Mouse (Mus musculus): Measurements from ENCODE around the gene Lce1h. TPM values are rescaled to one million over a fixed set of nuclear protein-coding genes. Genes with fewer than 3 reads are reported as not detected.
A peak's percentile ranks its signal among the peaks of the same experiment; 100 is the strongest.

Lce1h gene
- total and polyA plus RNA-seq, 2 experiments from 2014 or later, result not detected

DNA sequence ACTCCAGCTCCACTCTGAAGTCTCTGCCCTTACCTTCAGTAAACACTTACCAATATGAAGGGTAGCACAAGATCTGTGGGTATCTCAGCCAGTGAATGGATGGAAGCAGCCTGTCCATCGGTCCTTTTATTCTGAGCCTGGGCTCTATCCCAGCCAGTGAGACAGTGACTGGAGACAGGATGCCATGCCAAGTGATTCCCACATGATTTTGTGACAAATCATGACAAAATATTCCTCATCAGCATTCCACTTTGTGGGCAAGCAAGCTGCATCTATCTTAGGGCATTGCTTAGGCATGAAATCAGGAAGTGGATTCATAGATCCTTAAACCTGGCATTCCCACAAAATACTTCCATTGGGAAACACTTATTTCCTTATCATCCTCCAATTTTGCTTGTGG lies 12.6 kb downstream of the Lce1h start, which contains the start of gene Lce1g:
Gene Lce1g (minus strand): TSS at position 101 of the 400 bp plus-strand sequence.
- no peak within 1 kb of the TSS for H3K27ac ChIP-seq (ENCODE audit: low read depth, low read length)
- no peak within 1 kb of the TSS for H3K4me2 ChIP-seq (ENCODE audit: low read depth, low read length, poor library complexity, severe bottlenecking)
- ATAC-seq (ENCODE audit: low FRiP score) (no peak), DNase-seq (ENCODE audit: low spot score) (no peak)
- 90% methylated on average over 1 of the region's 1 CpGs for WGBS
- H3K27me3 ChIP-seq (ENCODE audit: insufficient read depth, low read length), result no peaks in the 10 kb centered on the region
- no peak for TF ChIP-seq CTCF (IDR thresholded peaks at IDR 0.05)
- no peaks in the 10 kb centered on the region for H3K9me3 ChIP-seq (ENCODE audit: low read length)
- no peaks in the 10 kb centered on the region for H3K36me3 ChIP-seq (ENCODE audit: insufficient read depth, low read length)
- no peaks in the 10 kb centered on the region for H3K4me1 ChIP-seq (ENCODE audit: insufficient read depth, low read length)
- H3K9ac ChIP-seq (replicated peaks; ENCODE audit: low read length, poor library complexity, severe bottlenecking), result no peak within 1 kb of the TSS
- no peak within 1 kb of the TSS for H3K4me3 ChIP-seq (ENCODE audit: low read depth, low read length)

- Histone ChIP-seq H3K9me3 (ENCODE audit: low read length) (no peaks in the 10 kb centered on the region), H3K27me3 (ENCODE audit: insufficient read depth, low read length) (no peaks in the 10 kb centered on the region), H3K27ac (ENCODE audit: low read depth, low read length) (no peak within 1 kb of the TSS), H3K9ac (replicated peaks; ENCODE audit: low read length, poor library complexity, severe bottlenecking) (no peak within 1 kb of the TSS), H3K4me1 (ENCODE audit: insufficient read depth, low read length) (no peaks in the 10 kb centered on the region), H3K4me3 (ENCODE audit: low read depth, low read length) (no peak within 1 kb of the TSS), H3K4me2 (ENCODE audit: low read depth, low read length, poor library complexity, severe bottlenecking) (no peak within 1 kb of the TSS), H3K36me3 (ENCODE audit: insufficient read depth, low read length) (no peaks in the 10 kb centered on the region)
- WGBS, result 67% methylated on average over 1 of the region's 1 CpGs
- ATAC-seq (ENCODE audit: low FRiP score) (no peak), DNase-seq (ENCODE audit: low spot score) (no peak)
- no peak for TF ChIP-seq CTCF (IDR thresholded peaks at IDR 0.05)
These were observed 25.9 kb downstream of the Lce1h start, which contains the start of gene Gm38119 for GRCm38 (mm10) chr3:92738996-92739395. TSS of gene Gm38119 (minus strand) at chr3:92739096.

DNA sequence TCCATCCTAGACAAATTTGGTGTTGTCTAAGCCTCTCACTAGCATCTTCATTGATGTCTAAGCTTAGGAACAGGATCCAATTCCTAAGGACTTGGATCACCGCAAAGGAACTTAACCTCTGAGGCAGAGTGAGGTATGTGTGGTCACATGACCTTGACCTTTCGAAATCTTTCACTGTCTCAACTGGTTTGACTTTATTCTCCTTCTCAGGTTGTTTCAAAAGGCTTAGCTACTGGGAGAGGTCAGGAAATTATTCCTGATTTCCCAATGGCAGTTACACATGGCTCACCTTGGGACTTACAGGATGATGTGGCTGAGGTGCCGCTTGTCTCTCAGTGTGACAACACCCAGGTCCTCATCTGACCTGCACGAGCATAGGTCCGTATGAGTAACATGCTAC lies 42.2 kb downstream of the Lce1h start:
- Histone ChIP-seq H3K4me1 (ENCODE audit: insufficient read depth, low read length) (no peaks in the 10 kb centered on the region), H3K36me3 (ENCODE audit: insufficient read depth, low read length) (no peaks in the 10 kb centered on the region), H3K9ac (replicated peaks; ENCODE audit: low read length, poor library complexity, severe bottlenecking) (no peak overlapping the region), H3K27me3 (ENCODE audit: insufficient read depth, low read length) (no peaks in the 10 kb centered on the region), H3K9me3 (ENCODE audit: low read length) (no peaks in the 10 kb centered on the region), H3K4me2 (ENCODE audit: low read depth, low read length, poor library complexity, severe bottlenecking) (no peak overlapping the region), H3K4me3 (ENCODE audit: low read depth, low read length) (no peak overlapping the region), H3K27ac (ENCODE audit: low read depth, low read length) (no peak overlapping the region)
- no peak for DNase-seq (ENCODE audit: low spot score)
- no peak for ATAC-seq (ENCODE audit: low FRiP score)
- WGBS, result 93% methylated on average over 5 of the region's 5 CpGs
- no peak for TF ChIP-seq CTCF (IDR thresholded peaks at IDR 0.05)

DNA sequence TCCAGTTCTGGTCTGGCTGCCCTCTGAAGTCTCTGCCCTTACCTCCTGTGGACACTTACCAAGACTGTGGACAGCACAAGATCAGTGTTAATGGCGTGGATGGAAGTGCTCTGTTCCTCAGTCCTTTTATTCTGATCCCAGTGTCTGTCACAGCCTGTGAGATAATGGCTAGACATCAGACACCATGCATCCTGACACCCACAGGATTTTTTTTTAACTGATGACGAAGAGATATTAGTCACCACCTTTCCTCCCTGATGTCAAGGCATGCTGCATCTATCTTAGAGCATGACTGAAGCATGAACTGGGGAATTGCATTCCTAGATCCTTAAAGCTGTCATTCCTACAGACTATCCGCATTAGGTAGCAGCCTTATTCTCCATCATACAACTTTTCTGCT lies 44.6 kb downstream of the Lce1h start, which contains the start of gene Lce1f:
Gene Lce1f (minus strand): TSS at position 101 of the 400 bp plus-strand sequence.
- WGBS, result 75% methylated on average over 3 of the region's 3 CpGs
- ATAC-seq (ENCODE audit: low FRiP score), result no peak
- Histone ChIP-seq H3K36me3 (ENCODE audit: insufficient read depth, low read length) (no peaks in the 10 kb centered on the region), H3K9ac (replicated peaks; ENCODE audit: low read length, poor library complexity, severe bottlenecking) (no peak within 1 kb of the TSS), H3K27ac (ENCODE audit: low read depth, low read length) (no peak within 1 kb of the TSS), H3K27me3 (ENCODE audit: insufficient read depth, low read length) (no peaks in the 10 kb centered on the region), H3K4me1 (ENCODE audit: insufficient read depth, low read length) (no peaks in the 10 kb centered on the region), H3K4me3 (ENCODE audit: low read depth, low read length) (no peak within 1 kb of the TSS), H3K9me3 (ENCODE audit: low read length) (no peaks in the 10 kb centered on the region), H3K4me2 (ENCODE audit: low read depth, low read length, poor library complexity, severe bottlenecking) (no peak within 1 kb of the TSS)
- DNase-seq (ENCODE audit: low spot score), result no peak
- no peak for TF ChIP-seq CTCF (IDR thresholded peaks at IDR 0.05)

GRCm38 (mm10) chr3:92715122-92715521 lies 49.7 kb downstream of the Lce1h start:
- no peak for DNase-seq (ENCODE audit: low spot score)
- TF ChIP-seq CTCF (IDR thresholded peaks at IDR 0.05), result peak; percentile 37

More at GRCm38 (mm10) chr3:92715122-92715521, 49.7 kb downstream of the Lce1h start:
- no peak overlapping the region for H3K4me2 ChIP-seq (ENCODE audit: low read depth, low read length, poor library complexity, severe bottlenecking)
- H3K9ac ChIP-seq (replicated peaks; ENCODE audit: low read length, poor library complexity, severe bottlenecking), result no peak overlapping the region
- ATAC-seq (ENCODE audit: low FRiP score), result no peak
- no peaks in the 10 kb centered on the region for H3K9me3 ChIP-seq (ENCODE audit: low read length)
- no peaks in the 10 kb centered on the region for H3K4me1 ChIP-seq (ENCODE audit: insufficient read depth, low read length)
- no peak overlapping the region for H3K4me3 ChIP-seq (ENCODE audit: low read depth, low read length)
- H3K27me3 ChIP-seq (ENCODE audit: insufficient read depth, low read length), result no peaks in the 10 kb centered on the region
- H3K36me3 ChIP-seq (ENCODE audit: insufficient read depth, low read length), result no peaks in the 10 kb centered on the region
- no peak overlapping the region for H3K27ac ChIP-seq (ENCODE audit: low read depth, low read length)

Other genes with a start within 250 kb of the Lce1h start
- not detected in 2 replicates for gene 2310046K23Rik, start 230.6 kb downstream of the Lce1h start, total RNA-seq (2014; rRNA removed)
- not detected in 2 replicates for gene 2310046K23Rik, start 230.6 kb downstream of the Lce1h start, polyA plus RNA-seq (2015; fragmentation: Nextera tagmentation; extraction: Ambion mirVana)
- gene Ivl, start 191.3 kb downstream of the Lce1h start, total RNA-seq (2014; rRNA removed), result 0.82 TPM in 1 of 2 replicates, not detected in the other
- not detected in 2 replicates for gene Ivl, start 191.3 kb downstream of the Lce1h start, polyA plus RNA-seq (2015; fragmentation: Nextera tagmentation; extraction: Ambion mirVana)
- not detected in 2 replicates for gene Smcp, start 176.1 kb downstream of the Lce1h start, total RNA-seq (2014; rRNA removed)
- gene Smcp, start 176.1 kb downstream of the Lce1h start, polyA plus RNA-seq (2015; fragmentation: Nextera tagmentation; extraction: Ambion mirVana), result not detected in 2 replicates
- gene 2210017I01Rik, start 157.6 kb downstream of the Lce1h start, total RNA-seq (2014; rRNA removed), result not detected in 2 replicates
- gene 2210017I01Rik, start 157.6 kb downstream of the Lce1h start, polyA plus RNA-seq (2015; fragmentation: Nextera tagmentation; extraction: Ambion mirVana), result not detected in 2 replicates
- gene Lce6a, start 143.4 kb downstream of the Lce1h start, total RNA-seq (2014; rRNA removed), result not detected in 2 replicates
- not detected in 2 replicates for gene Lce6a, start 143.4 kb downstream of the Lce1h start, polyA plus RNA-seq (2015; fragmentation: Nextera tagmentation; extraction: Ambion mirVana)
- 0.99 TPM in 1 of 2 replicates, not detected in the other for gene Lce1a1, start 116.8 kb downstream of the Lce1h start, total RNA-seq (2014; rRNA removed)
- not detected in 2 replicates for gene Lce1a1, start 116.8 kb downstream of the Lce1h start, polyA plus RNA-seq (2015; fragmentation: Nextera tagmentation; extraction: Ambion mirVana)
- gene Lce1b, start 108.1 kb downstream of the Lce1h start, total RNA-seq (2014; rRNA removed), result 2.7 TPM in 1 of 2 replicates, not detected in the other
- gene Lce1b, start 108.1 kb downstream of the Lce1h start, polyA plus RNA-seq (2015; fragmentation: Nextera tagmentation; extraction: Ambion mirVana), result not detected in 2 replicates
- gene Lce1a2, start 94.8 kb downstream of the Lce1h start, total RNA-seq (2014; rRNA removed), result not detected in 2 replicates
- gene Lce1a2, start 94.8 kb downstream of the Lce1h start, polyA plus RNA-seq (2015; fragmentation: Nextera tagmentation; extraction: Ambion mirVana), result not detected in 2 replicates
- 4.8 TPM in 1 of 2 replicates, not detected in the other for gene Lce1c, start 85.8 kb downstream of the Lce1h start, total RNA-seq (2014; rRNA removed)
- gene Lce1c, start 85.8 kb downstream of the Lce1h start, polyA plus RNA-seq (2015; fragmentation: Nextera tagmentation; extraction: Ambion mirVana), result not detected in 2 replicates
- 1.4 TPM in 1 of 2 replicates, not detected in the other for gene Lce1d, start 77.9 kb downstream of the Lce1h start, total RNA-seq (2014; rRNA removed)
- not detected in 2 replicates for gene Lce1d, start 77.9 kb downstream of the Lce1h start, polyA plus RNA-seq (2015; fragmentation: Nextera tagmentation; extraction: Ambion mirVana)
- gene Lce1e, start 56.0 kb downstream of the Lce1h start, total RNA-seq (2014; rRNA removed), result not detected in 2 replicates
- gene Lce1e, start 56.0 kb downstream of the Lce1h start, polyA plus RNA-seq (2015; fragmentation: Nextera tagmentation; extraction: Ambion mirVana), result not detected in 2 replicates
- not detected in 2 replicates for gene Lce1f, start 44.7 kb downstream of the Lce1h start, total RNA-seq (2014; rRNA removed)
- gene Lce1f, start 44.7 kb downstream of the Lce1h start, polyA plus RNA-seq (2015; fragmentation: Nextera tagmentation; extraction: Ambion mirVana), result not detected in 2 replicates
- not detected in 2 replicates for gene Gm38119, start 26.0 kb downstream of the Lce1h start, total RNA-seq (2014; rRNA removed)
- gene Gm38119, start 26.0 kb downstream of the Lce1h start, polyA plus RNA-seq (2015; fragmentation: Nextera tagmentation; extraction: Ambion mirVana), result not detected in 2 replicates
- gene Lce1g, start 12.7 kb downstream of the Lce1h start, total RNA-seq (2014; rRNA removed), result 1.9 TPM in 1 of 2 replicates, not detected in the other
- gene Lce1g, start 12.7 kb downstream of the Lce1h start, polyA plus RNA-seq (2015; fragmentation: Nextera tagmentation; extraction: Ambion mirVana), result not detected in 2 replicates
- 0.66 TPM in 1 of 2 replicates, not detected in the other for gene Lce1i, start 13.8 kb upstream of the Lce1h start, total RNA-seq (2014; rRNA removed)
- gene Lce1i, start 13.8 kb upstream of the Lce1h start, polyA plus RNA-seq (2015; fragmentation: Nextera tagmentation; extraction: Ambion mirVana), result not detected in 2 replicates
- not detected in 2 replicates for gene Lce1j, start 25.4 kb upstream of the Lce1h start, total RNA-seq (2014; rRNA removed)
- not detected in 2 replicates for gene Lce1j, start 25.4 kb upstream of the Lce1h start, polyA plus RNA-seq (2015; fragmentation: Nextera tagmentation; extraction: Ambion mirVana)
- gene Lce1k, start 42.8 kb upstream of the Lce1h start, total RNA-seq (2014; rRNA removed), result not detected in 2 replicates
- gene Lce1k, start 42.8 kb upstream of the Lce1h start, polyA plus RNA-seq (2015; fragmentation: Nextera tagmentation; extraction: Ambion mirVana), result not detected in 2 replicates
- 0.82 TPM in 1 of 2 replicates, not detected in the other for gene Kprp, start 62.2 kb upstream of the Lce1h start, total RNA-seq (2014; rRNA removed)
- gene Kprp, start 62.2 kb upstream of the Lce1h start, polyA plus RNA-seq (2015; fragmentation: Nextera tagmentation; extraction: Ambion mirVana), result not detected in 2 replicates
- not detected in 2 replicates for gene Lce1l, start 86.2 kb upstream of the Lce1h start, total RNA-seq (2014; rRNA removed)
- gene Lce1l, start 86.2 kb upstream of the Lce1h start, polyA plus RNA-seq (2015; fragmentation: Nextera tagmentation; extraction: Ambion mirVana), result not detected in 2 replicates
- gene 2310050C09Rik, start 105.2 kb upstream of the Lce1h start, total RNA-seq (2014; rRNA removed), result 0.71 TPM in 1 of 2 replicates, not detected in the other
- not detected in 2 replicates for gene 2310050C09Rik, start 105.2 kb upstream of the Lce1h start, polyA plus RNA-seq (2015; fragmentation: Nextera tagmentation; extraction: Ambion mirVana)
- gene Lce3a, start 161.2 kb upstream of the Lce1h start, total RNA-seq (2014; rRNA removed), result not detected in 2 replicates
- gene Lce3a, start 161.2 kb upstream of the Lce1h start, polyA plus RNA-seq (2015; fragmentation: Nextera tagmentation; extraction: Ambion mirVana), result not detected in 2 replicates
- gene Lce3b, start 167.9 kb upstream of the Lce1h start, total RNA-seq (2014; rRNA removed), result not detected in 2 replicates
- gene Lce3b, start 167.9 kb upstream of the Lce1h start, polyA plus RNA-seq (2015; fragmentation: Nextera tagmentation; extraction: Ambion mirVana), result not detected in 2 replicates
- gene Lce3c, start 179.4 kb upstream of the Lce1h start, total RNA-seq (2014; rRNA removed), result not detected in 2 replicates
- gene Lce3c, start 179.4 kb upstream of the Lce1h start, polyA plus RNA-seq (2015; fragmentation: Nextera tagmentation; extraction: Ambion mirVana), result not detected in 2 replicates
- not detected in 2 replicates for gene Lce3d, start 192.3 kb upstream of the Lce1h start, total RNA-seq (2014; rRNA removed)
- gene Lce3d, start 192.3 kb upstream of the Lce1h start, polyA plus RNA-seq (2015; fragmentation: Nextera tagmentation; extraction: Ambion mirVana), result not detected in 2 replicates
- not detected in 2 replicates for gene Lce3e, start 202.0 kb upstream of the Lce1h start, total RNA-seq (2014; rRNA removed)
- gene Lce3e, start 202.0 kb upstream of the Lce1h start, polyA plus RNA-seq (2015; fragmentation: Nextera tagmentation; extraction: Ambion mirVana), result not detected in 2 replicates
- gene Lce3f, start 227.2 kb upstream of the Lce1h start, total RNA-seq (2014; rRNA removed), result not detected in 2 replicates
- gene Lce3f, start 227.2 kb upstream of the Lce1h start, polyA plus RNA-seq (2015; fragmentation: Nextera tagmentation; extraction: Ambion mirVana), result not detected in 2 replicates

Measured in midbrain, postnatal 0 days (tissue).